Mouse (Mus musculus) lung, adult 18-20 months (tissue): ENCODE data around the gene Hs3st3a1.

Experiments
- DNase-seq, 2 experiments: peaks; one replicate each; pipeline ENCODE4 v3.0.0; 2022; ENCODE audit warnings: mixed read lengths in 2 of 2

Hs3st3a1 gene

DNA sequence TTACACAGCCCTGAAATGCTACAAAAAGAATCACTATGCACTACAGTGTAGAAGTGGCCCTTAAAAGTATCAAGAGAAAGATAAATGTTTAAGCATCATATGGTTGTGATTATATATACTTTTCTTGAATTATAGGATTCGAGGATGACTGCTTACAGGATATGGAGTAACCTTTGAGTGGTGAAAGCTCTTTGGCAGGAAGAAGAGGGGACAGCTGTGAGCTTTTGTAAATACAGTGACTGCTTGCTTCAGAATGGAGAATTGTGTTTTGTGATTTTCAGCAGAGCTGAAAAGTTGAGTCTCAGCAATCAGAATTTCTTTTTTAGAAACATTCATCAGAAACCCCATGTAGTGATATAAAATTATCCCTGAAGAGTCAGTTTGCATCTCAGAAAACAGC, 124.3 kb downstream of the Hs3st3a1 start:
- no peak for DNase-seq

- no peak for DNase-seq
Measured at GRCm38 (mm10) chr11:64560471-64560870, 125.3 kb downstream of the Hs3st3a1 start.

DNA sequence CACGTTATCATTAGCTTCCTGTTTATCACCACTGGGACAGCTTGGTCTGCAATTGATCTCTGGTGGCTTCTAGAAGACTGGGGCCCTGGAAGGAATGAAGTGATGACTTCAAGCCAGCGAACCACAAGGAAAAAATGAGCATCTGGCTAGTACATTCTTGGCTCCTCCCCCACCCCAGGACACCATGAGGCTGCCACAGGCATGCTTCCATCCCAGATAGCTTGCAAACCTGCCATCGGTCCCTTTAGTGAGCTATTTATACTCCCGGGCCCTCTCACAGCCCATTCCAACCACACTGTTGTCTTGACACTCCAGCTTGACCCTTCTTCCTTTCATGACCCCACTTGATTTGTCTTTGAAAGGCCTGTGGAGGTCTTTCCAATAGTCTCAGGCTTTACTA, 127.6 kb downstream of the Hs3st3a1 start:
- no peak for DNase-seq
